Mouse (Mus musculus): ENCODE measurements around the gene Eef1akmt3. TPM values are rescaled to one million over a fixed set of nuclear protein-coding genes. Genes with fewer than 3 reads are reported as not detected.
"Not testable (repeated sequence)": the region's sequence is repeated elsewhere in the genome, so short reads cannot be mapped to it uniquely, and the experiment has no call there.

Eef1akmt3 gene
- polyA plus RNA-seq, 1 experiment from 2014 or later, result 0.34 TPM

DNA sequence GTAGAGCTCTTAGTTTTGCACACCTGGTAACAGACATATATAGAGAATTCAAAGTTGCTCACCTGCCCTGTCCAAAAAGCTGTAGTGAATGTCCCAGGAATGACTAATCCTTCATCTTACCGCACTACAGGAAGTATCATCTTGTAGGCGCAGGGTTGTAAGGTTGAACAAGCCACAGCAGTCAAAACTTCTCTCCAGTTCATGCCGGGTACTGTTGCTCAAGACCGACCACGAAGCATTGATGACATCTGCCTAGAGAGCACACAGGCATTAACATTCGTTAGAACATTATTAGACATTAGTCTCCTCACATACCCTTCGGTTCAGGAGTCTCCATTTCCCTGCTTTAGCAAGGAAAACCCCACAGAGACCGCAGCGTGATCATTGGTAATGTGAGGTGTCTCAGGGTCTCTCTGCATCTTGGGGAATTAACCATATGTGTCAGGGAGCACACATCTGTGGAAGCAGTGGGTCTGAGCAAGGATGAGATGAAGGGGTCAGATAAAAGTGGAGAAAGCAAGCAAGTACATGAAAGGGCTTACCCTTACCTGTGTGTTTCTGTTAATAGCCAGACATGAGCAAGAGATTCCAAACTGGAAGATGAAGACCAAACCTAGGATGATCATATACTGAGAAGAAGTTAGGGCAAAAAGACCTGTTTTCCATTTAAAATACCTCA, 27.2 kb upstream of the Eef1akmt3 start:
- Histone ChIP-seq H3K9ac (peak overlapping the region; percentile 76), H3K4me2 (replicated peaks) (peak overlapping the region; percentile 96), H3K36me3 (peaks cover 37% of the 10 kb centered on the region), H3K27ac (peak overlapping the region; percentile 94; the same call in 1 of the 2 replicates), H3K9me3 (replicated peaks) (no peaks in the 10 kb centered on the region), H3K4me3 (peak overlapping the region; percentile 58), H3K27me3 (no peaks in the 10 kb centered on the region), H3K4me1 (peaks cover 45% of the 10 kb centered on the region)
- no peak for ATAC-seq (ENCODE audit: low FRiP score)
- 84% methylated on average over 9 of the region's 9 CpGs for WGBS

- Histone ChIP-seq H3K4me3 (no peak overlapping the region), H3K9ac (no peak overlapping the region), H3K27me3 (no peaks in the 10 kb centered on the region), H3K36me3 (peaks cover 37% of the 10 kb centered on the region), H3K4me2 (replicated peaks) (no peak overlapping the region), H3K4me1 (peaks cover 49% of the 10 kb centered on the region), H3K9me3 (replicated peaks) (no peaks in the 10 kb centered on the region), H3K27ac (peak overlapping the region; percentile 69)
- 90% methylated on average over 14 of the region's 14 CpGs for WGBS
- no peak for ATAC-seq (ENCODE audit: low FRiP score)
Measured at GRCm38 (mm10) chr10:127066519-127067018, 25.3 kb upstream of the Eef1akmt3 start.

- Histone ChIP-seq H3K4me1 (peaks cover 51% of the 10 kb centered on the region), H3K4me2 (replicated peaks) (no peak overlapping the region), H3K9ac (peak overlapping the region; percentile 18; the same call in 1 of the 2 replicates), H3K4me3 (no peak overlapping the region), H3K27ac (no peak overlapping the region), H3K27me3 (no peaks in the 10 kb centered on the region), H3K36me3 (peaks cover 37% of the 10 kb centered on the region), H3K9me3 (replicated peaks) (no peaks in the 10 kb centered on the region)
- no peak for ATAC-seq (ENCODE audit: low FRiP score)
- WGBS, result 91% methylated on average over 9 of the region's 9 CpGs
Measured at GRCm38 (mm10) chr10:127065981-127066380, 24.7 kb upstream of the Eef1akmt3 start.

DNA sequence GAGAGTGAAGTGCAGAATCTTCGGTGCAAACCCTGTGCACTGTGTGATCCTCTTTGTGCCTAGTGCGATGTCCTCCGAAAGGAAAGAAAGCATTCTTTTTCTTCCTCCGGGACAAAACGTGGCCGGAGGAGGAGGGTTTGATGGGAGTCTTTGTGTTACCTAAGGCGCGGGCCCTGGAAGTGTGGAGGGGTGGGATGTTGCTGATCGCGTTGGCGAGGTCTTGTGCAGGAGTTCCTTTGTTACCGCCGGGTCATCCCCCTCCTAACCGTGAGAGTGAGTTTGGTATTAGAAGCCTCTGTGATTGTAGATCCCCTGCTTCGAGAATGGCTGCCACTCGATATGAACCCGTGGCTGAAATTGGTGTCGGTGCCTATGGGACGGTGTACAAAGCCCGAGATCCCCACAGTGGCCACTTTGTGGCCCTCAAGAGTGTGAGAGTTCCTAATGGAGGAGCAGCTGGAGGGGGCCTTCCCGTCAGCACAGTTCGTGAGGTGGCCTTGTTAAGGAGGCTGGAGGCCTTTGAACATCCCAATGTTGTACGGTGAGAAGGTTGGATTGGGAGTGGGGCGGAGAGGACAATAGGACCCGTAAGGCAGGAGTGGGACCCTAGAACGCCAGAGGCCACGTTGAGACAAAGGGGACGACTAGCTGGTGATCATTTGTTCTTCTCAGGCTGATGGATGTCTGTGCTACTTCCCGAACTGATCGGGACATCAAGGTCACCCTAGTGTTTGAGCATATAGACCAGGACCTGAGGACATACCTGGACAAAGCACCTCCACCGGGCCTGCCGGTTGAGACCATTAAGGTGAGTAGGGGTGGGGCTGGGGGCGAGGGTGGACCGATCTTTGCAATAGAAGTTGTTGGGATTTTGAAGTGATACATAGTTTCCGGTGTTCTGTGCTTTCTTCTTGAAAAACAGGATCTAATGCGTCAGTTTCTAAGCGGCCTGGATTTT, 22.9 kb upstream of the Eef1akmt3 start:
- Histone ChIP-seq H3K9me3 (replicated peaks) (no peaks in the 10 kb centered on the region), H3K4me2 (replicated peaks) (peak overlapping the region; percentile 86), H3K4me1 (peaks cover 52% of the 10 kb centered on the region), H3K4me3 (peak overlapping the region; percentile 85), H3K27ac (peak overlapping the region; percentile 87), H3K9ac (peak overlapping the region; percentile 95), H3K36me3 (peaks cover 37% of the 10 kb centered on the region), H3K27me3 (0 out of 2 replicates have a peak, but pooled peaks cover under 1% of the 10 kb centered on the region)
- no peak; the same call in 1 of the 2 replicates for ATAC-seq (ENCODE audit: low FRiP score)
- 15% methylated on average over 37 of the region's 37 CpGs for WGBS

- peak within 1 kb of the TSS; percentile 95 for H3K9ac ChIP-seq
- peak; percentile 92 for ATAC-seq (ENCODE audit: low FRiP score)
- no peaks in the 10 kb centered on the region for H3K9me3 ChIP-seq (replicated peaks)
- peak within 1 kb of the TSS; percentile 85 for H3K4me3 ChIP-seq
- H3K4me1 ChIP-seq, result peaks cover 51% of the 10 kb centered on the region
- H3K27me3 ChIP-seq, result 0 out of 2 replicates have a peak, but pooled peaks cover 4% of the 10 kb centered on the region
- H3K36me3 ChIP-seq, result peaks cover 36% of the 10 kb centered on the region
- H3K4me2 ChIP-seq (replicated peaks), result peak within 1 kb of the TSS; percentile 86
- peak within 1 kb of the TSS; percentile 87 for H3K27ac ChIP-seq
- under 1% methylated on average over 45 of the region's 46 CpGs for WGBS
Measured at GRCm38 (mm10) chr10:127063239-127063872, 22.0 kb upstream of the Eef1akmt3 start, which contains the start of gene Cdk4. Gene Cdk4, plus strand, starts transcription at chr10:127063534.

DNA sequence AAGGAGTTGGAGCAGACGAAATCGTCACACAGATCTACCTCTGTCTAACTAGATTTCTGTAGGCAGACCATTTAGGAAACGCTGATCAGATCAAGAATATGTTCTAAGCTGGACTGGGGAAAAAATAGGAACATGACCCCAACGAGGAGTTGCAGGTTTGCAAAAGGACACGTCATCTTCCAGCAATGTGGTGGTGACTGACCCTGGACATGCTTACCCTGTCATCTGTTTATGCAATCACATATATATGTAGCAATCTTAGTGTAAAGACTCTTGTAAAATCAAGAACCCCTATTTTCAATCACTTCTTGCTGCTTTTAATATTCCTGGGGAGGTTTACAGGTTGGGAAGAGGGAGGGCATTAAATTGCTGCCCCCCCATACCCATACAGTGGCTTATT, 21.2 kb upstream of the Eef1akmt3 start:
- H3K9ac ChIP-seq, result no peak overlapping the region
- H3K4me1 ChIP-seq, result peaks cover 51% of the 10 kb centered on the region
- peaks cover 30% of the 10 kb centered on the region for H3K36me3 ChIP-seq
- no peak overlapping the region for H3K4me2 ChIP-seq (replicated peaks)
- peak overlapping the region; percentile 72; the same call in 1 of the 2 replicates for H3K27ac ChIP-seq
- 0 out of 2 replicates have a peak, but pooled peaks cover 4% of the 10 kb centered on the region for H3K27me3 ChIP-seq
- no peaks in the 10 kb centered on the region for H3K9me3 ChIP-seq (replicated peaks)
- WGBS, result 81% methylated on average over 5 of the region's 5 CpGs
- no peak overlapping the region for H3K4me3 ChIP-seq
- ATAC-seq (ENCODE audit: low FRiP score), result no peak

DNA sequence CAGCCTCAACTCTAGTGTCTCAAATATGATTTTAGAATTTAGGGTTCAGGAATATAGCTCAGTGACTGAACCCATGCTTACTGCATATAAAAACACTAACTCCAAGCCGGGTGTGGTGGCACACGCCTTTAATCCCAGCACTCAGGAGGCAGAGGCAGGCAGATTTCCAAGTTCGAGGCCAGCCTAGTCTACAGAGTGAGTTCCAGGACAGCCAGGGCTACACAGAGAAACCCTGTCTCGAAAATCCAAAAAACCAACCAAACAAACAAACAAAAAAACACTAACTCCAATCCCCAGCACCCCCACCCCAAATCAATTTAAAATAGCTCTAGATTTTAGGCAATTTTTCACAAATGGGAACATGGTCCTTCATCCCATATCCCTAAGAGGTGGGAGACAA, 20.8 kb upstream of the Eef1akmt3 start:
- ATAC-seq (ENCODE audit: low FRiP score); H3K4me2 ChIP-seq (replicated peaks); H3K9ac ChIP-seq; H3K9me3 ChIP-seq (replicated peaks); H3K27ac ChIP-seq; H3K27me3 ChIP-seq; H3K4me3 ChIP-seq: not testable (repeated sequence)
- 89% methylated on average over 4 of the region's 4 CpGs for WGBS
- Histone ChIP-seq H3K36me3 (peaks cover 30% of the 10 kb centered on the region), H3K4me1 (peaks cover 51% of the 10 kb centered on the region)

DNA sequence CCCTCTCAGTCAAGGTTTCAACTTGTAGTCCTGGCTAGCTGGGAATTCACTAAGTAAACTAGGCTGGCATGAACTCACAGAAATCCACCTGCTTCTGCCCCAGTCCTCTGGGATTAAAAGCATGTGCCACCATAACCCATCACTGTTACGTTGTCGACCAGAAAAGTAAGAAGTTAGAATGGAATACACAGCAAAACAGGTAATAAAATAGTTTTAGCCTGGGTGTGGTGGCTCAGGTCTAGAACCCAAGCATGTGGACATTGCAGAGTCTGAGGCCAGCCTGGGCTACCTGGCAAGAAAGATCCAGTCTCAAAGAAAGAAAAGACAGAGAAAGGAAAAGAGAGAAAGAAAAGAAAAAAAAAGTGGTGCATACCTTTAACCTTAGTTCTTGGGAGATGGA, 20.2 kb upstream of the Eef1akmt3 start:
- peaks cover 47% of the 10 kb centered on the region for H3K4me1 ChIP-seq
- no peak for ATAC-seq (ENCODE audit: low FRiP score)
- H3K4me2 ChIP-seq (replicated peaks), result peak overlapping the region; percentile 94
- 0 out of 2 replicates have a peak, but pooled peaks cover 4% of the 10 kb centered on the region for H3K27me3 ChIP-seq
- 73% methylated on average over 2 of the region's 2 CpGs for WGBS
- no peak overlapping the region for H3K9ac ChIP-seq
- peak overlapping the region; percentile 94; the same call in 1 of the 2 replicates for H3K4me3 ChIP-seq
- H3K36me3 ChIP-seq, result peaks cover 28% of the 10 kb centered on the region
- H3K9me3 ChIP-seq (replicated peaks), result no peaks in the 10 kb centered on the region
- peak overlapping the region; percentile 97 for H3K27ac ChIP-seq

GRCm38 (mm10) chr10:127061085-127061484, 19.8 kb upstream of the Eef1akmt3 start:
- no peak for ATAC-seq (ENCODE audit: low FRiP score)
- Histone ChIP-seq H3K36me3 (peaks cover 28% of the 10 kb centered on the region), H3K9me3 (replicated peaks) (no peaks in the 10 kb centered on the region), H3K27ac (peak overlapping the region; percentile 97), H3K4me2 (replicated peaks) (peak overlapping the region; percentile 94), H3K4me1 (peaks cover 48% of the 10 kb centered on the region), H3K4me3 (peak overlapping the region; percentile 94), H3K27me3 (0 out of 2 replicates have a peak, but pooled peaks cover 6% of the 10 kb centered on the region), H3K9ac (peak overlapping the region; percentile 99)
- WGBS, result 39% methylated on average over 5 of the region's 5 CpGs

- peak within 1 kb of the TSS; percentile 94 for H3K4me2 ChIP-seq (replicated peaks)
- ATAC-seq (ENCODE audit: low FRiP score), result peak; percentile 30
- peaks cover 46% of the 10 kb centered on the region for H3K4me1 ChIP-seq
- 0 out of 2 replicates have a peak, but pooled peaks cover 6% of the 10 kb centered on the region for H3K27me3 ChIP-seq
- H3K27ac ChIP-seq, result peak within 1 kb of the TSS; percentile 97
- peaks cover 27% of the 10 kb centered on the region for H3K36me3 ChIP-seq
- H3K4me3 ChIP-seq, result peak within 1 kb of the TSS; percentile 94
- under 1% methylated on average over 54 of the region's 72 CpGs for WGBS
- peak within 1 kb of the TSS; percentile 99 for H3K9ac ChIP-seq
- no peaks in the 10 kb centered on the region for H3K9me3 ChIP-seq (replicated peaks)
Measured at GRCm38 (mm10) chr10:127059968-127060916, 18.9 kb upstream of the Eef1akmt3 start, which contains the start of gene March9. Gene March9, minus strand, starts transcription at chr10:127060184.
